Mouse (Mus musculus) lung, postnatal 14 days (tissue): ENCODE results near the gene Aox3.

Source experiments
- DNase-seq: peaks from one replicate; pipeline ENCODE4 v3.0.0; 2021

Gene Aox3

GRCm38 (mm10) chr1:58107066-58107465 is 5.9 kb upstream of the Aox3 start:
- DNase-seq, result no peak

- no peak for DNase-seq
Measured at GRCm38 (mm10) chr1:58110241-58110640, 2.7 kb upstream of the Aox3 start.

- DNase-seq, result no peak
Measured at GRCm38 (mm10) chr1:58111315-58111714, 1.6 kb upstream of the Aox3 start.

GRCm38 (mm10) chr1:58113441-58113840 is 511 bp downstream of the Aox3 start:
- DNase-seq, result no peak

- DNase-seq, result no peak
Measured at GRCm38 (mm10) chr1:58114021-58114560, 1.2 kb downstream of the Aox3 start.

GRCm38 (mm10) chr1:58114666-58115375 is 1.9 kb downstream of the Aox3 start:
- no peak for DNase-seq

- DNase-seq, result no peak
Measured at GRCm38 (mm10) chr1:58118231-58118630, 5.3 kb downstream of the Aox3 start.

GRCm38 (mm10) chr1:58124901-58125300 is 12.0 kb downstream of the Aox3 start:
- DNase-seq, result no peak

GRCm38 (mm10) chr1:58137891-58138290 is 25.0 kb downstream of the Aox3 start:
- DNase-seq, result no peak

- no peak for DNase-seq
Measured at GRCm38 (mm10) chr1:58138986-58139385, 26.1 kb downstream of the Aox3 start.

GRCm38 (mm10) chr1:58140607-58141006 is 27.7 kb downstream of the Aox3 start:
- DNase-seq, result no peak

GRCm38 (mm10) chr1:58144384-58145069 is 31.6 kb downstream of the Aox3 start:
- DNase-seq, result peak; percentile 29

- DNase-seq, result no peak
Measured at GRCm38 (mm10) chr1:58146026-58146425, 33.1 kb downstream of the Aox3 start.

- no peak for DNase-seq
Measured at GRCm38 (mm10) chr1:58147776-58148175, 34.8 kb downstream of the Aox3 start.

GRCm38 (mm10) chr1:58152247-58152646 is 39.3 kb downstream of the Aox3 start:
- DNase-seq, result no peak

GRCm38 (mm10) chr1:58156747-58157146 is 43.8 kb downstream of the Aox3 start:
- DNase-seq, result peak; percentile 69

GRCm38 (mm10) chr1:58169893-58170292 is 57.0 kb downstream of the Aox3 start:
- DNase-seq, result no peak

- no peak for DNase-seq
Measured at GRCm38 (mm10) chr1:58188514-58189175, 75.7 kb downstream of the Aox3 start.

GRCm38 (mm10) chr1:58194317-58194716 is 81.4 kb downstream of the Aox3 start:
- DNase-seq, result no peak

- DNase-seq, result no peak
Measured at GRCm38 (mm10) chr1:58194988-58195387, 82.1 kb downstream of the Aox3 start.

- peak; percentile 15 for DNase-seq
Measured at GRCm38 (mm10) chr1:58195541-58195940, 82.6 kb downstream of the Aox3 start.

- no peak for DNase-seq
Measured at GRCm38 (mm10) chr1:58197023-58197422, 84.1 kb downstream of the Aox3 start.

GRCm38 (mm10) chr1:58198386-58198785 is 85.5 kb downstream of the Aox3 start:
- no peak for DNase-seq

- DNase-seq, result no peak
Measured at GRCm38 (mm10) chr1:58210203-58210602, 97.3 kb downstream of the Aox3 start, which contains the start of gene Aox4. Gene Aox4, plus strand, starts transcription at chr1:58210397.
